Mouse (Mus musculus) cortical plate, adult 2 months (tissue): ENCODE measurements around the gene Xcl1.

Experiments used
- CTCF ChIP-seq: fragments of 200-500 bp; IDR thresholded peaks from 2 replicates; pipeline ENCODE4 v1.5.1; 2011; ENCODE audit warnings: mild to moderate bottlenecking, control low read depth, low read length; ENCODE audit not compliant: insufficient read depth; ENCODE audit errors: extremely low read depth
- POLR2A ChIP-seq: fragments of 200-500 bp; IDR thresholded peaks from 2 replicates; pipeline ENCODE4 v1.6.1; 2011; ENCODE audit warnings: mild to moderate bottlenecking, low read length, control low read depth; ENCODE audit not compliant: insufficient read depth; ENCODE audit errors: extremely low read depth

- TF ChIP-seq CTCF (no peak), POLR2A (no peak)
Observed at GRCm38 (mm10) chr1:164900696-164901095, 34.6 kb downstream of the Xcl1 start.
